Mouse (Mus musculus): ENCODE data around the gene Ero1l. TPM values are rescaled to one million over a fixed set of nuclear protein-coding genes. Genes with fewer than 3 reads are reported as not detected.

The Ero1l gene
- 13.5 TPM for polyA plus RNA-seq (2014; fragmentation: Illumina TruSeq; extraction: RNeasy Lipid Tissue Mini Kit (QIAGEN cat#74804); ENCODE audit: low read depth, low replicate concordance)

GRCm38 (mm10) chr14:45318426-45319236 lies at the start of gene Ero1l:
Ero1l (minus strand) TSS chr14:45318771.

DNA sequence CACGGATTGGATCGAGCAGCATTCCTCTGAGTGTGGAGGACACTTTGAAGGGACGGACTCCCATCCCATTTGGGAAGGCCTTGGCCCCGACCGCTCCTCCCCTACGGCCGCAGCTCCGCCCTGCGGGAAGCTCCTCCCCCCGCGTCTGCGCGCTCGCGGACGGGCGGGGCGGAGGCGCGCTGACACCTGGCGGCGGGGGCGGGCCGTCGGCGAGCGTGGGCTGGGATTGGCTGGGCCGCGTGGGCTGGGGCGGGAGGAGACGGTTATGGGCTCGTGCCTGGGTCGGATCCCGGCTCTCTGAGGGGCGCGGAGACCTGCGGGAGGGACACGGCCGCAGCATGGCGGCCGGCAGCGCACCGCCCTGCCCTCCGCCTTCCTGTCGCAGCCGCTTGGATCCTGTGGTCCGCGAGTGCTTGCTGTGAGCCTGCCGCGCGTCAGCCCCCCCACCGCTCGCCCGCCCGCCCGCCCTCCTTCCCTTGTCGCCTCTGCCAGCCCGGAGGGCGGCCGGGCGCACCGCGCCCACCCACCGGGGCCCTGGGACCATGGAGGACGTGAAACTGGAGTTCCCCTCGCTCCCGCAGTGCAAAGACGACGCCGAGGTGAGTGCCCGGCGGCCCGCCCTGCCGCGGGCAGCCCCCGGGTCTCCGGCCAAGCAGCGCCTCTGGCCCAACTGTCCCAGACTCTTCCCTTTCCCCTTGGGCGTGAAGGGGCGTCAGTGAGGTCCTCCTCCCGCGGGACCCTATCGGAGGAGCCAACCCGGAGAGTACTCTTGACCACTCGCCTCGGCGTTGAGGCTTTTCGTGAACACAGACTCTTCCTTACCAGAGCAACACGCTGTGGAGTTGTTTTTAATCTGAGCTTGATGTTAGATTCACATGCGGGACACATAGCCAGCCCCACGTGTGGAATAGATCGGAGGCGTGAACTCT lies 32.6 kb upstream of the Ero1l start, which contains the start of gene Styx:
Styx (plus strand) TSS at position 163 of the 929 bp plus-strand sequence.

DNA sequence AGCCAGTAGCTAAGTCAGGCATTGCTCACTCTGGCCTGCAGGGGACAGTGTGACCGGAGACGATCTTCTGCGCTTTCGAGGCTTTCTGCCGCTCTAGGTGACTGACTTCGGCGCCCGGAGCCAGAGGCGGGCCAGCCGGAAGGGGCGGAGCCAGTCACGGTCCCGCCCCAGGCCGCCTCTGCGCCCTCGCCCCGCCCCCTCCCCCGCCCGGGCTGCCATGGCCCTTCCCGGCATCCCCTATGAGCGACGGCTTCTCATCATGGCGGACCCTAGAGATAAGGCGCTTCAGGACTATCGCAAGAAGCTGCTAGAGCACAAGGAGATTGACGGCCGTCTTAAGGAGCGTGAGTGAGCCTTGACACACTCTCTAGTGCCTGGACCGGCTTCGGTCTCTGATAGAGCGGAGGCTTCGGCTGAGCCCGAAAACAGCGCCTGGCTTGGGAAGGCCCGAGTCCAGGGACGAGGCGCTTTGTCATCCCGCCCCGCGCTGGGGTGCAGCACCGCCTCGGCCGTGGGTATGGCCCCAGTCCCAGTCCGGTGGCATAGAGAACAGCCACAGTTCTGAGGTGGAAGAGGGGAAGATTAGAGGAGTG lies 11.1 kb upstream of the Ero1l start, which contains the start of gene Psmc6:
Psmc6 (plus strand) TSS at position 200 of the 593 bp plus-strand sequence.

Other genes with a start within 250 kb of the Ero1l start
- 4.5 TPM for gene Gpr137c, start 99.1 kb downstream of the Ero1l start, polyA plus RNA-seq (2014; fragmentation: Illumina TruSeq; extraction: RNeasy Lipid Tissue Mini Kit (QIAGEN cat#74804); ENCODE audit: low read depth, low replicate concordance)
- gene Txndc16, start 98.4 kb downstream of the Ero1l start, polyA plus RNA-seq (2014; fragmentation: Illumina TruSeq; extraction: RNeasy Lipid Tissue Mini Kit (QIAGEN cat#74804); ENCODE audit: low read depth, low replicate concordance), result 14.3 TPM
- 130 TPM for gene Psmc6, start 11.0 kb upstream of the Ero1l start, polyA plus RNA-seq (2014; fragmentation: Illumina TruSeq; extraction: RNeasy Lipid Tissue Mini Kit (QIAGEN cat#74804); ENCODE audit: low read depth, low replicate concordance)
- gene Styx, start 32.3 kb upstream of the Ero1l start, polyA plus RNA-seq (2014; fragmentation: Illumina TruSeq; extraction: RNeasy Lipid Tissue Mini Kit (QIAGEN cat#74804); ENCODE audit: low read depth, low replicate concordance), result 18.2 TPM
- 11.6 TPM for gene Gnpnat1, start 86.1 kb upstream of the Ero1l start, polyA plus RNA-seq (2014; fragmentation: Illumina TruSeq; extraction: RNeasy Lipid Tissue Mini Kit (QIAGEN cat#74804); ENCODE audit: low read depth, low replicate concordance)
- 208 TPM for gene Fermt2, start 211.3 kb upstream of the Ero1l start, polyA plus RNA-seq (2014; fragmentation: Illumina TruSeq; extraction: RNeasy Lipid Tissue Mini Kit (QIAGEN cat#74804); ENCODE audit: low read depth, low replicate concordance)